12 mouse cellular contexts compared by ENCODE assay signal in genomic region chr7:44747115-44747514, GRCm38 (mm10). TPM values are rescaled to one million over a fixed set of nuclear protein-coding genes. Genes with fewer than 3 reads are reported as not detected.
DNase-seq lines count a peak whose midpoint lies in the region; ATAC-seq and TF ChIP-seq lines count a peak whose summit lies in the region.
"Had no signal": no experiment of that assay in that cellular context is flagged by ENCODE, and none has a peak within 500 bp of the region (broad histone marks: within the 10 kb centered on the region; RNA-seq: fewer than 3 reads in every experiment).

No protein-coding gene starts in this region.

- H3K9me3 ChIP-seq in kidney, embryonic 14.5 days (ENCODE audit: control insufficient read depth, low read length) = no peaks in the 10 kb centered on the region
- H3K9me3 ChIP-seq in ES-E14 (ENCODE audit: control insufficient read depth, insufficient read depth, low read depth, low read length) = no peaks in the 10 kb centered on the region
- no peaks in the 10 kb centered on the region for H3K9me3 ChIP-seq in embryonic facial prominence, embryonic 13.5 days
- no peaks in the 10 kb centered on the region for H3K9me3 ChIP-seq in liver, embryonic 13.5 days (replicated peaks)

- H3K4me2 ChIP-seq in kidney, embryonic 14.5 days (replicated peaks; ENCODE audit: low read depth, low read length) = peak overlapping the region; percentile 59
- peak overlapping the region; percentile 84 for H3K4me2 ChIP-seq in embryonic facial prominence, embryonic 13.5 days
- H3K4me2 ChIP-seq in liver, embryonic 13.5 days = peak overlapping the region; percentile 73

- H3K27me3 ChIP-seq in kidney, embryonic 14.5 days (ENCODE audit: control insufficient read depth, insufficient read depth, low read length) = no peaks in the 10 kb centered on the region
- no peaks in the 10 kb centered on the region for H3K27me3 ChIP-seq in embryonic facial prominence, embryonic 13.5 days
- H3K27me3 ChIP-seq in liver, embryonic 13.5 days = no peaks in the 10 kb centered on the region

- H3K36me3 ChIP-seq in kidney, embryonic 14.5 days (ENCODE audit: control insufficient read depth, insufficient read depth, low read length) = peaks cover 3% of the 10 kb centered on the region
- H3K36me3 ChIP-seq in ES-E14 (ENCODE audit: control insufficient read depth, insufficient read depth, low read length, poor library complexity, severe bottlenecking) = peaks cover 2% of the 10 kb centered on the region; the same call in 1 of the 2 replicates
- peaks cover 3% of the 10 kb centered on the region for H3K36me3 ChIP-seq in embryonic facial prominence, embryonic 13.5 days
- peaks cover 2% of the 10 kb centered on the region; the same call in 1 of the 2 replicates for H3K36me3 ChIP-seq in liver, embryonic 13.5 days

- H3K27ac ChIP-seq in kidney, embryonic 14.5 days (ENCODE audit: low read depth, low read length) = no peak overlapping the region
- H3K27ac ChIP-seq in ES-E14 (ENCODE audit: insufficient read depth, low read depth, low read length, poor library complexity, severe bottlenecking) = no peak overlapping the region
- H3K27ac ChIP-seq in embryonic facial prominence, embryonic 13.5 days = no peak overlapping the region
- no peak overlapping the region; the same call in 1 of the 2 replicates for H3K27ac ChIP-seq in liver, embryonic 13.5 days

- H3K4me3 ChIP-seq in kidney, embryonic 14.5 days (ENCODE audit: low read length) = no peak overlapping the region; the same call in 1 of the 2 replicates
- peak overlapping the region; percentile 81 to 87 for H3K4me3 ChIP-seq in ES-E14 (ENCODE audit: insufficient read depth in 1 of 2, low read depth in 1 of 2, low read length in 2 of 2, poor library complexity in 1 of 2, severe bottlenecking in 1 of 2)
- H3K4me3 ChIP-seq in embryonic facial prominence, embryonic 13.5 days = peak overlapping the region; percentile 65
- H3K4me3 ChIP-seq in liver, embryonic 13.5 days (replicated peaks) = peak overlapping the region; percentile 70

- ATAC-seq in kidney, embryonic 14.5 days (ENCODE audit: low FRiP score, low TSS enrichment) = no peak
- no peak for ATAC-seq in embryonic facial prominence, embryonic 13.5 days (ENCODE audit: insufficient number of reproducible peaks, insufficient read depth, low FRiP score, low TSS enrichment, low read depth)
- ATAC-seq in liver, embryonic 13.5 days (ENCODE audit: low read depth) = no peak

- DNase-seq in kidney, adult 8-10 months = no peak
- no peak for DNase-seq in ES-E14 (ENCODE audit: low read depth, low spot score)
- no peak for DNase-seq in liver, embryonic 13.5 days
- DNase-seq in spleen, postnatal 36 days (ENCODE audit: low spot score in 2 of 2) = no peak
- DNase-seq in right cerebral cortex, adult 2 months (ENCODE audit: low spot score in 2 of 2) = no peak
- DNase-seq: heart, adult 18-20 months; right cerebral cortex, postnatal 4 days had no signal

- H3K9ac ChIP-seq in kidney, embryonic 14.5 days (ENCODE audit: low read depth, low read length) = no peak overlapping the region
- peak overlapping the region; percentile 89 for H3K9ac ChIP-seq in ES-E14 (ENCODE audit: insufficient read depth, low read depth, low read length, poor library complexity, severe bottlenecking)
- H3K9ac ChIP-seq in embryonic facial prominence, embryonic 13.5 days = no peak overlapping the region; the same call in 1 of the 2 replicates
- H3K9ac ChIP-seq in liver, embryonic 13.5 days = peak overlapping the region; percentile 72

- WGBS in kidney, embryonic 14.5 days = 74% methylated on average over 4 of the region's 4 CpGs
- WGBS in embryonic facial prominence, embryonic 13.5 days = 62% methylated on average over 4 of the region's 4 CpGs
- 58% methylated on average over 4 of the region's 4 CpGs for WGBS in liver, embryonic 13.5 days (ENCODE audit: insufficient replicate concordance)

- H3K4me1 ChIP-seq in kidney, embryonic 14.5 days (ENCODE audit: control insufficient read depth, insufficient read depth, low read length) = peaks cover 9% of the 10 kb centered on the region
- peaks cover 2 to 3% of the 10 kb centered on the region in 2 experiments; a peak in 3 of 4 replicates for H3K4me1 ChIP-seq in ES-E14 (ENCODE audit: control insufficient read depth in 2 of 2, insufficient read depth in 2 of 2, low read length in 2 of 2, poor library complexity in 1 of 2)
- peaks cover 27% of the 10 kb centered on the region for H3K4me1 ChIP-seq in embryonic facial prominence, embryonic 13.5 days
- peaks cover 41% of the 10 kb centered on the region for H3K4me1 ChIP-seq in liver, embryonic 13.5 days (replicated peaks)

- in situ Hi-C loops in ES-E14 (cut with MboI; ENCODE audit: low sequenced_read_pairs in 2 of 2, unreplicated experiment in 2 of 2) = no loop called here

TF ChIP-seq in ES-E14, 5 proteins besides CTCF, POLR2A, EP300 and RAD21:
- TF ChIP-seq CHD2 (IDR thresholded peaks at IDR 0.05; ENCODE audit: low read depth, low read length) (no peak), MAFK (IDR thresholded peaks at IDR 0.05; ENCODE audit: insufficient read depth, low read depth, low read length) (no peak)

RNA-seq across cellular contexts. Expression of gene Vrk3, which starts 1.1 kb away (rescaled TPM):
- 35.2 and 43.4 TPM in 2 replicates for polyA plus RNA-seq in kidney, embryonic 14.5 days (2014; fragmentation: Nextera tagmentation; extraction: Ambion mirVana)
- total RNA-seq in ES-E14 (2012; rRNA removed) = 17.8 and 23.2 TPM in 2 replicates
- polyA plus RNA-seq in embryonic facial prominence, embryonic 13.5 days (2015; fragmentation: Nextera tagmentation; extraction: Ambion mirVana) = 32.2 and 35.9 TPM in 2 replicates
- 30.0 and 30.8 TPM in 2 replicates for polyA plus RNA-seq in liver, embryonic 13.5 days (2015; fragmentation: Nextera tagmentation; extraction: Ambion mirVana)

RNA-seq across cellular contexts. Expression of gene Zfp473, which starts 3.7 kb away (rescaled TPM):
- 2.5 and 3.1 TPM in 2 replicates for polyA plus RNA-seq in kidney, embryonic 14.5 days (2014; fragmentation: Nextera tagmentation; extraction: Ambion mirVana)
- total RNA-seq in ES-E14 (2012; rRNA removed) = 15.1 and 20.3 TPM in 2 replicates
- 2.0 and 2.3 TPM in 2 replicates for polyA plus RNA-seq in embryonic facial prominence, embryonic 13.5 days (2015; fragmentation: Nextera tagmentation; extraction: Ambion mirVana)
- polyA plus RNA-seq in liver, embryonic 13.5 days (2015; fragmentation: Nextera tagmentation; extraction: Ambion mirVana) = 0.99 and 1.1 TPM in 2 replicates
- total RNA-seq: heart, adult 18-20 months had no signal

RNA-seq across cellular contexts. Expression of gene Izumo2, which starts 38.6 kb away (rescaled TPM):
- polyA plus RNA-seq in kidney, embryonic 14.5 days (2014; fragmentation: Nextera tagmentation; extraction: Ambion mirVana) = not detected in 2 replicates
- 0.40 and 0.79 TPM in 2 replicates for total RNA-seq in ES-E14 (2012; rRNA removed)
- not detected in 2 replicates for polyA plus RNA-seq in embryonic facial prominence, embryonic 13.5 days (2015; fragmentation: Nextera tagmentation; extraction: Ambion mirVana)
- polyA plus RNA-seq in liver, embryonic 13.5 days (2015; fragmentation: Nextera tagmentation; extraction: Ambion mirVana) = not detected in 2 replicates
- total RNA-seq: heart, adult 18-20 months; layer of hippocampus, postnatal 10 days; megakaryocyte progenitor cell, adult 5-6 weeks had no signal
- polyA plus RNA-seq: brain, embryonic 14.5 days had no signal

Comparison
In these comparisons a context has a peak if more than half of its experiments do, and no peak if none do; other contexts are left out.
1. H3K9ac ChIP-seq: peak in ES-E14 (single experiment) and liver, embryonic 13.5 days (single experiment); none in kidney, embryonic 14.5 days (single experiment) and embryonic facial prominence, embryonic 13.5 days (single experiment).
2. Peak in every context shown above with its lines, with median percentiles within 50 percentile points of each other: H3K4me2 ChIP-seq.